Mouse (Mus musculus): ENCODE data around the gene Gm36210. TPM values are rescaled to one million over a fixed set of nuclear protein-coding genes. Genes with fewer than 3 reads are reported as not detected.
A peak's percentile ranks its signal among the peaks of the same experiment; 100 is the strongest.
"Not testable (repeated sequence)": the region's sequence is repeated elsewhere in the genome, so short reads cannot be mapped to it uniquely, and the experiment has no call there.

The Gm36210 gene
- total RNA-seq, 2 experiments from 2014 or later: 0.51 to 0.62 TPM

- not testable (repeated sequence) for DNase-seq
Observed at GRCm38 (mm10) chr7:4879036-4879435, 27.3 kb downstream of the Gm36210 start.

- no peak for DNase-seq
Observed at GRCm38 (mm10) chr7:4878186-4878585, 28.1 kb downstream of the Gm36210 start.

- no peak for DNase-seq
Observed at GRCm38 (mm10) chr7:4877226-4877625, 29.1 kb downstream of the Gm36210 start.

- peak; percentile 83 to 85 for DNase-seq
Observed at GRCm38 (mm10) chr7:4876753-4877221, 29.5 kb downstream of the Gm36210 start, which contains the start of gene Isoc2a. Isoc2a (plus strand) TSS chr7:4877153.

GRCm38 (mm10) chr7:4870133-4870532, 36.2 kb downstream of the Gm36210 start, which contains the start of gene Isoc2b:
Isoc2b (minus strand) TSS chr7:4870258.
- no peak for DNase-seq

- no peak for DNase-seq
Observed at GRCm38 (mm10) chr7:4866631-4867180, 39.6 kb downstream of the Gm36210 start.

GRCm38 (mm10) chr7:4865579-4866493, 40.5 kb downstream of the Gm36210 start:
- DNase-seq: peak; percentile 95 to 96

GRCm38 (mm10) chr7:4865090-4865489, 41.2 kb downstream of the Gm36210 start:
- DNase-seq: no peak

- no peak for DNase-seq
Observed at GRCm38 (mm10) chr7:4864130-4864845, 42.0 kb downstream of the Gm36210 start.

GRCm38 (mm10) chr7:4863541-4864080, 42.7 kb downstream of the Gm36210 start:
- no peak for DNase-seq

- DNase-seq: no peak
Observed at GRCm38 (mm10) chr7:4863041-4863440, 43.3 kb downstream of the Gm36210 start.

- not testable (repeated sequence) for DNase-seq
Observed at GRCm38 (mm10) chr7:4860926-4861325, 45.4 kb downstream of the Gm36210 start.

- no peak for DNase-seq
Observed at GRCm38 (mm10) chr7:4859418-4859978, 46.8 kb downstream of the Gm36210 start.

GRCm38 (mm10) chr7:4857321-4857720, 49.0 kb downstream of the Gm36210 start:
- DNase-seq: no peak

- DNase-seq: no peak
Observed at GRCm38 (mm10) chr7:4856508-4856907, 49.8 kb downstream of the Gm36210 start.

- no peak for DNase-seq
Observed at GRCm38 (mm10) chr7:4853613-4854012, 52.7 kb downstream of the Gm36210 start.

- no peak for DNase-seq
Observed at GRCm38 (mm10) chr7:4851315-4851688, 55.0 kb downstream of the Gm36210 start.

- no peak for DNase-seq
Observed at GRCm38 (mm10) chr7:4850621-4851314, 55.5 kb downstream of the Gm36210 start.

- DNase-seq: no peak
Observed at GRCm38 (mm10) chr7:4849372-4849771, 56.9 kb downstream of the Gm36210 start.
